Mouse (Mus musculus) liver, adult 2 months (tissue): ENCODE measurements around the gene Plcl2.

Source experiments
- CTCF ChIP-seq: fragments of 200-500 bp; IDR thresholded peaks from 2 replicates; pipeline ENCODE4 v1.5.1; 2011; ENCODE audit warnings: low read depth, low read length, control low read depth
- POLR2A ChIP-seq: fragments of 200-500 bp; IDR thresholded peaks from 2 replicates; pipeline ENCODE4 v1.6.1; 2011; ENCODE audit warnings: low read length, control low read depth; ENCODE audit not compliant: insufficient read depth; ENCODE audit errors: extremely low read depth

- TF ChIP-seq CTCF, result no peak
- no peak for TF ChIP-seq POLR2A
Measured at GRCm38 (mm10) chr17:50729031-50729430, 219.8 kb downstream of the Plcl2 start.
